Mouse (Mus musculus) C3H10T1/2 (cell line): ENCODE measurements around the gene Prrc2a. TPM values are rescaled to one million over a fixed set of nuclear protein-coding genes. Genes with fewer than 3 reads are reported as not detected.

ENCODE experiments used
- polyA plus RNA-seq, 2 experiments: library from polyadenylated mRNA; unstranded; fragments of >200 nt; fragmentation: generic; extraction: Trizol; gene quantifications; one replicate each; pipeline ENCODE4 v1.2.1; 2012; ENCODE audit warnings: missing spikeins in 2 of 2

The Prrc2a gene
- polyA plus RNA-seq, 2 experiments = 216 to 365 TPM

Other genes starting within 250 kb of the Prrc2a start
- gene Neu1, start 233.6 kb downstream of the Prrc2a start, polyA plus RNA-seq = 10 to 100 TPM in 1 of 2 experiments, 1 to 10 TPM in 1; 6.2 to 20.0 TPM
- gene Hspa1b, start 205.7 kb downstream of the Prrc2a start, polyA plus RNA-seq = 10 to 100 TPM in 1 of 2 experiments, 1 to 10 TPM in 1; 5.1 to 34.0 TPM
- gene Gm20481, start 195.0 kb downstream of the Prrc2a start, polyA plus RNA-seq = not detected
- under 1 TPM; 0.08 to 0.32 TPM for gene Hspa1a, start 192.7 kb downstream of the Prrc2a start, polyA plus RNA-seq
- 1 to 10 TPM in 1 of 2 experiments, under 1 TPM in 1; 0.16 to 1.9 TPM for gene Hspa1l, start 192.2 kb downstream of the Prrc2a start, polyA plus RNA-seq
- gene Lsm2, start 183.0 kb downstream of the Prrc2a start, polyA plus RNA-seq = 100 to 1,000 TPM in 1 of 2 experiments, 10 to 100 TPM in 1; 85.9 to 302 TPM
- gene Vars, start 163.9 kb downstream of the Prrc2a start, polyA plus RNA-seq = 100 to 1,000 TPM; 118 to 278 TPM
- under 1 TPM; 0.02 to 0.09 TPM for gene Vwa7, start 148.3 kb downstream of the Prrc2a start, polyA plus RNA-seq
- 1 to 10 TPM in 1 of 2 experiments, under 1 TPM in 1; 0.81 to 2.6 TPM for gene Sapcd1, start 136.9 kb downstream of the Prrc2a start, polyA plus RNA-seq
- 1 to 10 TPM; 2.2 to 3.3 TPM for gene Msh5, start 118.2 kb downstream of the Prrc2a start, polyA plus RNA-seq
- 100 to 1,000 TPM; 603 to 758 TPM for gene Clic1, start 114.9 kb downstream of the Prrc2a start, polyA plus RNA-seq
- gene Ddah2, start 105.9 kb downstream of the Prrc2a start, polyA plus RNA-seq = 100 to 1,000 TPM in 1 of 2 experiments, 10 to 100 TPM in 1; 66.2 to 309 TPM
- gene Ly6g6c, start 99.5 kb downstream of the Prrc2a start, polyA plus RNA-seq = 1 to 10 TPM in 1 of 2 experiments, under 1 TPM in 1; 0.11 to 1.9 TPM
- under 1 TPM in 1 of 2 experiments, not detected in 1; 0.14 TPM for gene Mpig6b, start 98.7 kb downstream of the Prrc2a start, polyA plus RNA-seq
- not detected for gene Ly6g6e, start 88.0 kb downstream of the Prrc2a start, polyA plus RNA-seq
- not detected for gene Ly6g6d, start 86.8 kb downstream of the Prrc2a start, polyA plus RNA-seq
- not detected for gene Ly6g6f, start 79.3 kb downstream of the Prrc2a start, polyA plus RNA-seq
- gene Abhd16a, start 75.6 kb downstream of the Prrc2a start, polyA plus RNA-seq = 100 to 1,000 TPM in 1 of 2 experiments, 10 to 100 TPM in 1; 38.3 to 112 TPM
- not detected for gene Ly6g5c, start 56.6 kb downstream of the Prrc2a start, polyA plus RNA-seq
- under 1 TPM; 0.12 to 0.45 TPM for gene Ly6g5b, start 49.5 kb downstream of the Prrc2a start, polyA plus RNA-seq
- 10 to 100 TPM; 21.2 to 31.6 TPM for gene Gpank1, start 43.4 kb downstream of the Prrc2a start, polyA plus RNA-seq
- 100 to 1,000 TPM; 326 to 608 TPM for gene Csnk2b, start 42.8 kb downstream of the Prrc2a start, polyA plus RNA-seq
- 10 to 100 TPM in 1 of 2 experiments, 1 to 10 TPM in 1; 6.0 to 17.0 TPM for gene D17H6S53E, start 38.5 kb downstream of the Prrc2a start, polyA plus RNA-seq
- under 1 TPM in 1 of 2 experiments, not detected in 1; 0.44 TPM for gene Apom, start 32.8 kb downstream of the Prrc2a start, polyA plus RNA-seq
- 100 to 1,000 TPM; 261 to 413 TPM for gene Bag6, start 29.7 kb downstream of the Prrc2a start, polyA plus RNA-seq
- gene Aif1, start 11.2 kb upstream of the Prrc2a start, polyA plus RNA-seq = under 1 TPM in 1 of 2 experiments, not detected in 1; 0.47 TPM
- 10 to 100 TPM in 1 of 2 experiments, 1 to 10 TPM in 1; 1.9 to 10.8 TPM for gene Lst1, start 23.5 kb upstream of the Prrc2a start, polyA plus RNA-seq
- gene Ltb, start 29.5 kb upstream of the Prrc2a start, polyA plus RNA-seq = under 1 TPM; 0.05 to 0.06 TPM
- gene Tnf, start 37.1 kb upstream of the Prrc2a start, polyA plus RNA-seq = not detected
- under 1 TPM; 0.12 to 0.13 TPM for gene Lta, start 40.5 kb upstream of the Prrc2a start, polyA plus RNA-seq
- under 1 TPM in 1 of 2 experiments, not detected in 1; 0.20 TPM for gene Gm16181, start 55.9 kb upstream of the Prrc2a start, polyA plus RNA-seq
- 1 to 10 TPM; 1.8 to 4.6 TPM for gene Atp6v1g2, start 68.8 kb upstream of the Prrc2a start, polyA plus RNA-seq
- 10 to 100 TPM; 26.9 to 35.6 TPM for gene Nfkbil1, start 70.9 kb upstream of the Prrc2a start, polyA plus RNA-seq
- gene Ddx39b, start 76.8 kb upstream of the Prrc2a start, polyA plus RNA-seq = 100 to 1,000 TPM; 295 to 318 TPM
- 10 to 100 TPM; 15.2 to 43.8 TPM for gene H2-D1, start 97.8 kb upstream of the Prrc2a start, polyA plus RNA-seq
- 1 to 10 TPM; 1.8 to 5.9 TPM for gene H2-Q1, start 155.5 kb upstream of the Prrc2a start, polyA plus RNA-seq
- under 1 TPM in 1 of 2 experiments, not detected in 1; 0.05 TPM for gene H2-Q2, start 177.3 kb upstream of the Prrc2a start, polyA plus RNA-seq
- gene H2-Q4, start 214.7 kb upstream of the Prrc2a start, polyA plus RNA-seq = 10 to 100 TPM in 1 of 2 experiments, under 1 TPM in 1; 0.61 to 14.6 TPM